Mouse (Mus musculus): ENCODE results near the gene Clcn3.

DNA sequence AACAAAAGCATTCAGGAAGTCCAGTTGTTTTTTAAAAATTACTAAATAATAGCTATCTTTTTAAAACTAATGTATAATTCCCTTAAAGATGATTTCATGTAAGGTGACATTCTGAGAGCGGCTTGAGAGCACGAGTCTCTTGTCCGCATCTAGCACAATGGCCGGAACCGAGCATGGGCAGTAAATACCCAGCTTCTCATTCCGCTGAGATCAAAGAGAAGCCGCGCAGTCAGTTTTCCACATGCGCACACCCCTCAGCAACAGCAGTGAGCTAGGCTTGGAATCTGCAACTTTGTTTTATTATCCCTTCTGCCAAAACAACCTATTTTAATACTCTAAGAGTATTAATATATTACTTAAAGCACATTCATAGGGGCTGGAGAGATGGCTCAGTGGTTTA, 6.3 kb downstream of the Clcn3 start:
- no peak for TF ChIP-seq HCFC1 (IDR thresholded peaks at IDR 0.05; ENCODE audit: borderline replicate concordance, insufficient read depth, low read length)
- no peak for TF ChIP-seq ZC3H11A (IDR thresholded peaks at IDR 0.05; ENCODE audit: borderline replicate concordance, low read depth, low read length)
- TF ChIP-seq CHD2 (IDR thresholded peaks at IDR 0.05; ENCODE audit: low read depth, low read length): no peak
- no peak for TF ChIP-seq MAFK (IDR thresholded peaks at IDR 0.05; ENCODE audit: insufficient read depth, low read depth, low read length)

Measured in ES-E14 (cell line).